Mouse (Mus musculus) ovary, postnatal 36 days (tissue): ENCODE measurements at regions not wholly inside any gene's neighbourhood (a gene's known extent, or its start where the extent isn't known, plus 50 kb on each side); places are given as distances from the start of the nearest gene placed in this dataset.
A peak's percentile ranks its signal among the peaks of the same experiment; 100 is the strongest.
"Not testable (repeated sequence)": the region's sequence is repeated elsewhere in the genome, so short reads cannot be mapped to it uniquely, and the experiment has no call there.

Experiments used
- DNase-seq: peaks from one replicate; pipeline ENCODE4 v3.0.0; 2022; ENCODE audit warnings: low spot score, mixed read lengths

GRCm38 (mm10) chr9:116426269-116426999, 251.3 kb upstream of the Tgfbr2 start:
- DNase-seq = peak; percentile 68

GRCm38 (mm10) chr9:116425400-116425799, 250.2 kb upstream of the Tgfbr2 start:
- not testable (repeated sequence) for DNase-seq

GRCm38 (mm10) chr9:116415021-116415420, 239.9 kb upstream of the Tgfbr2 start:
- DNase-seq = no peak

- no peak for DNase-seq
Observed at GRCm38 (mm10) chr9:116411067-116411466, 235.9 kb upstream of the Tgfbr2 start.

- no peak for DNase-seq
Observed at GRCm38 (mm10) chr9:116410461-116410860, 235.3 kb upstream of the Tgfbr2 start.

- DNase-seq = no peak
Observed at GRCm38 (mm10) chr9:116408116-116408515, 233.0 kb upstream of the Tgfbr2 start.

GRCm38 (mm10) chr9:116405051-116405450, 229.9 kb upstream of the Tgfbr2 start:
- DNase-seq = no peak

- no peak for DNase-seq
Observed at GRCm38 (mm10) chr9:116401821-116402220, 226.7 kb upstream of the Tgfbr2 start.

- DNase-seq = no peak
Observed at GRCm38 (mm10) chr9:116400270-116400669, 225.1 kb upstream of the Tgfbr2 start.

- no peak for DNase-seq
Observed at GRCm38 (mm10) chr9:116399296-116399695, 224.1 kb upstream of the Tgfbr2 start.

GRCm38 (mm10) chr9:116392258-116392657, 217.1 kb upstream of the Tgfbr2 start:
- DNase-seq = no peak

- no peak for DNase-seq
Observed at GRCm38 (mm10) chr9:116389781-116390180, 214.6 kb upstream of the Tgfbr2 start.

GRCm38 (mm10) chr9:116388863-116389262, 213.7 kb upstream of the Tgfbr2 start:
- DNase-seq = no peak

GRCm38 (mm10) chr9:116388025-116388424, 212.9 kb upstream of the Tgfbr2 start:
- DNase-seq = no peak

GRCm38 (mm10) chr9:116384176-116385076, 209.3 kb upstream of the Tgfbr2 start:
- DNase-seq = peak; percentile 82

- peak; percentile 24 for DNase-seq
Observed at GRCm38 (mm10) chr9:116383411-116384101, 208.4 kb upstream of the Tgfbr2 start.

- DNase-seq = no peak
Observed at GRCm38 (mm10) chr9:116377706-116378105, 202.5 kb upstream of the Tgfbr2 start.

- peak; percentile 64 for DNase-seq
Observed at GRCm38 (mm10) chr9:116375658-116376357, 200.6 kb upstream of the Tgfbr2 start.

GRCm38 (mm10) chr9:116374343-116374742, 199.2 kb upstream of the Tgfbr2 start:
- DNase-seq = no peak

- DNase-seq = no peak
Observed at GRCm38 (mm10) chr9:116373396-116373795, 198.2 kb upstream of the Tgfbr2 start.

GRCm38 (mm10) chr9:116369059-116369718, 194.0 kb upstream of the Tgfbr2 start:
- no peak for DNase-seq
